Mouse (Mus musculus) heart, adult 11 months (tissue): ENCODE results near the gene Mmadhc.
A peak's percentile ranks its signal among the peaks of the same experiment; 100 is the strongest.

Experiments
- DNase-seq: peaks from one replicate; pipeline ENCODE4 v3.0.0; 2022

Mmadhc gene

DNA sequence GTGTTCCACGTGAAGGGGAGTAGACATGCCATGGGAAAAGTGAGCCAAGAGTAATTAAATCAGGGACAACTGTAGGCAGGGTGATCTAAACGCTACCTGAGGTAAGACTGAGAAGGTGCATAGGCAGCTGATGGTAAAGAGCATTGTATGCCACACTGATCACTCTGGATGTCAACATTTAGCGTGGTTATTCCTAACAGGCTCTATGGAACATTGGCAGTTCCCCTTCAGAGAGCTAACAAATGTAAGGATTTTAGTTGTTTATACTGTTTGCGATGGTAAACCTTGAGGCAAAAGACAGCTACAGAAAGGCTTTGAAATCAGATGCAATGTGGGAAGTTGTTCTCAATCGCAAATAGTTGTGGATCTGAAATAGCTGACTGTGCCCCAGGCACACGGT lies 32.5 kb downstream of the Mmadhc start:
- peak; percentile 63 for DNase-seq

DNA sequence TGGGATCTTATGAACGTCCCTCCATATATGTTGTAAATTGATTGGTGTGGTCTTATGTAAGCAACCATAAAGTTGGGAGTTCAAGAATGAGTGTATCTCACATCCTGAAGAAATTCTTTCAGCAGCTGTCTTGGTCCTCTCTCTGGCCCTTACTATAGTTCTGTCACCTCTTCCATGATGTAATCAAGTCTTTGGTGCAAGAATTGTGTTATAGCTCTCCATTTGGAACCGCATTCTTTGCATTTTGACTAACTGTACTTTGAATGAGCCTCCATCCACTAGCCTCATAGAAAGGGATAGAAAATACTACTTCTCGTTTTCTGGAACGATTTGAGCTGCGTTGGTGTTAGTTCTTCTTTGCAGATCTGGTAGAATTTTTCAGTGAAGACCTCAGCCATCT lies 41.6 kb downstream of the Mmadhc start:
- peak; percentile 33 for DNase-seq

DNA sequence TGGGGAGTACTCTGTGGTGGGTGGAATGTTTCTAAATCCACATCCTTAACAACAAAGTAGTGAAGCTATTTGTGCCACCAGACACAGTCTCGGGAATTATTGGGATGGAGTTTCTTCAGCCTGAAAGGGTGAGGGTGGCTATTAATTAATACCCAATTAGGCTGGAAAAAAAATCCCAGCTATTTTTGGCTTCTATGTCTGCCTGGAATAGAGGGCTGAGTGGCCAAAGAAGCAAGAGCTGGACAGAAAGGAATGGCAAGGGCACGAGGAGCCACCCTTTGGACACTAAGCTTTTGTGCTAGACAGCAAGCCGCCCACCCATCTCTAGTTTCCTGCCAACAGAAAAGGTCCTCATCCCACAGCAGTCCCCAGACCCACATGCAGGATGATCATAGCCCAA lies 48.0 kb downstream of the Mmadhc start:
- no peak for DNase-seq

- DNase-seq, result no peak
These were observed 63.1 kb downstream of the Mmadhc start for GRCm38 (mm10) chr2:50233491-50233890.
